In genomic region chr5:118192221-118192620, GRCm38 (mm10) we compare ENCODE assay signal across 14 mouse cellular contexts. TPM values are rescaled to one million over a fixed set of nuclear protein-coding genes. Genes with fewer than 3 reads are reported as not detected.
A peak's percentile ranks its signal among the peaks of the same experiment; 100 is the strongest.
DNase-seq lines count a peak whose midpoint lies in the region; ATAC-seq and TF ChIP-seq lines count a peak whose summit lies in the region.
"Had no signal": no experiment of that assay in that cellular context is flagged by ENCODE, and none has a peak within 500 bp of the region (broad histone marks: within the 10 kb centered on the region; RNA-seq: fewer than 3 reads in every experiment).

No protein-coding gene starts in this region.

- peaks cover 40% of the 10 kb centered on the region for H3K4me1 ChIP-seq in hindbrain, embryonic 10.5 days (replicated peaks)
- peaks cover 7% of the 10 kb centered on the region for H3K4me1 ChIP-seq in hindbrain, embryonic 11.5 days (replicated peaks; ENCODE audit: control insufficient read depth, insufficient read depth, low read length)
- H3K4me1 ChIP-seq in embryonic facial prominence, embryonic 12.5 days: peaks cover 19% of the 10 kb centered on the region
- peaks cover 21% of the 10 kb centered on the region for H3K4me1 ChIP-seq in hindbrain, embryonic 12.5 days
- no peaks in the 10 kb centered on the region for H3K4me1 ChIP-seq in kidney, adult 2 months (ENCODE audit: control insufficient read depth, insufficient read depth, low read length)
- H3K4me1 ChIP-seq: megakaryocyte, embryonic 14.5 days had no signal

- H3K27ac ChIP-seq in hindbrain, embryonic 10.5 days: peak overlapping the region; percentile 72; the same call in 1 of the 2 replicates
- no peak overlapping the region for H3K27ac ChIP-seq in hindbrain, embryonic 11.5 days (ENCODE audit: low read depth, low read length)
- H3K27ac ChIP-seq in embryonic facial prominence, embryonic 12.5 days: no peak overlapping the region
- no peak overlapping the region for H3K27ac ChIP-seq in hindbrain, embryonic 12.5 days
- no peak overlapping the region for H3K27ac ChIP-seq in kidney, adult 2 months (ENCODE audit: insufficient read depth, low read depth, low read length)
- H3K27ac ChIP-seq: kidney, postnatal 0 days; neural tube, embryonic 12.5 days had no signal

- no peak overlapping the region for H3K9ac ChIP-seq in hindbrain, embryonic 11.5 days (ENCODE audit: low read depth, low read length)
- H3K9ac ChIP-seq in embryonic facial prominence, embryonic 12.5 days: no peak overlapping the region
- peak overlapping the region; percentile 32 for H3K9ac ChIP-seq in hindbrain, embryonic 12.5 days
- H3K9ac ChIP-seq: neural tube, embryonic 12.5 days had no signal

- TF ChIP-seq POLR2A in kidney, adult 2 months (IDR thresholded peaks at IDR 0.05; ENCODE audit: low read depth, low read length): no peak

- ATAC-seq in hindbrain, embryonic 11.5 days (ENCODE audit: low FRiP score): no peak
- ATAC-seq in embryonic facial prominence, embryonic 12.5 days (ENCODE audit: insufficient number of reproducible peaks, insufficient read depth, low FRiP score, low TSS enrichment): no peak
- ATAC-seq in hindbrain, embryonic 12.5 days (ENCODE audit: low FRiP score): no peak
- no peak for ATAC-seq in megakaryocyte-erythroid progenitor cell, adult 5-6 weeks (replicated peaks; ENCODE audit: low FRiP score, low TSS enrichment, poor library complexity, severe bottlenecking)
- ATAC-seq: activated CD4-positive, CD25-positive, alpha-beta regulatory T cell, adult 4 months had no signal

- no peak for TF ChIP-seq CTCF in kidney, adult 2 months (conservative IDR thresholded peaks at IDR 0.05; ENCODE audit: insufficient read depth, insufficient read length, low read depth, low read length)

- WGBS in hindbrain, embryonic 10.5 days: 21% methylated on average over 18 of the region's 18 CpGs
- WGBS in hindbrain, embryonic 11.5 days: 30% methylated on average over 17 of the region's 18 CpGs
- 20% methylated on average over 18 of the region's 18 CpGs for WGBS in embryonic facial prominence, embryonic 12.5 days
- WGBS in hindbrain, embryonic 12.5 days: 21% methylated on average over 18 of the region's 18 CpGs
- WGBS in kidney, adult 2 months: 22% methylated on average over 18 of the region's 18 CpGs

- peak overlapping the region; percentile 4; the same call in 1 of the 2 replicates for H3K4me3 ChIP-seq in hindbrain, embryonic 10.5 days
- H3K4me3 ChIP-seq in hindbrain, embryonic 11.5 days (ENCODE audit: low read depth, low read length): no peak overlapping the region
- H3K4me3 ChIP-seq in embryonic facial prominence, embryonic 12.5 days: no peak overlapping the region
- no peak overlapping the region for H3K4me3 ChIP-seq in hindbrain, embryonic 12.5 days
- H3K4me3 ChIP-seq in kidney, adult 2 months (ENCODE audit: insufficient read depth, low read depth, low read length): no peak overlapping the region
- H3K4me3 ChIP-seq: megakaryocyte, embryonic 14.5 days; neural tube, embryonic 12.5 days had no signal

- H3K27me3 ChIP-seq in hindbrain, embryonic 10.5 days (ENCODE audit: insufficient read depth, poor library complexity, severe bottlenecking): peaks cover 35% of the 10 kb centered on the region
- no peaks in the 10 kb centered on the region for H3K27me3 ChIP-seq in hindbrain, embryonic 11.5 days (ENCODE audit: control insufficient read depth, insufficient read depth, low read length)
- H3K27me3 ChIP-seq in embryonic facial prominence, embryonic 12.5 days: peaks cover 8% of the 10 kb centered on the region; the same call in 1 of the 2 replicates
- H3K27me3 ChIP-seq in hindbrain, embryonic 12.5 days: peaks cover 13% of the 10 kb centered on the region; the same call in 1 of the 2 replicates
- H3K27me3 ChIP-seq in kidney, adult 2 months (replicated peaks; ENCODE audit: control insufficient read depth, insufficient read depth, low read length): no peaks in the 10 kb centered on the region
- H3K27me3 ChIP-seq: neural tube, embryonic 12.5 days had no signal

- no peak overlapping the region for H3K4me2 ChIP-seq in hindbrain, embryonic 11.5 days (replicated peaks; ENCODE audit: low read depth, low read length)
- H3K4me2 ChIP-seq in embryonic facial prominence, embryonic 12.5 days (replicated peaks): 0 out of 2 replicates have a peak overlapping the region, but pooled peaks have one; percentile 12
- 0 out of 2 replicates have a peak overlapping the region, but pooled peaks have one; percentile 26 for H3K4me2 ChIP-seq in hindbrain, embryonic 12.5 days (replicated peaks)
- H3K4me2 ChIP-seq: neural tube, embryonic 12.5 days had no signal

- DNase-seq in hindbrain, embryonic 10.5 days (ENCODE audit: low spot score): no peak
- no peak for DNase-seq in hindbrain, embryonic 11.5 days (ENCODE audit: low spot score)
- peak; percentile 39 for DNase-seq in retina, embryonic 14.5 days (ENCODE audit: low spot score)
- no peak for DNase-seq in kidney, adult 2 months

- H3K9me3 ChIP-seq in hindbrain, embryonic 10.5 days: no peaks in the 10 kb centered on the region
- no peaks in the 10 kb centered on the region for H3K9me3 ChIP-seq in hindbrain, embryonic 11.5 days (ENCODE audit: control insufficient read depth, low read length)
- no peaks in the 10 kb centered on the region for H3K9me3 ChIP-seq in embryonic facial prominence, embryonic 12.5 days
- H3K9me3 ChIP-seq in hindbrain, embryonic 12.5 days (replicated peaks): no peaks in the 10 kb centered on the region
- H3K9me3 ChIP-seq: megakaryocyte, embryonic 14.5 days; neural tube, embryonic 12.5 days had no signal

- 0 out of 2 replicates have a peak, but pooled peaks cover 5% of the 10 kb centered on the region for H3K36me3 ChIP-seq in hindbrain, embryonic 10.5 days
- H3K36me3 ChIP-seq in hindbrain, embryonic 11.5 days (ENCODE audit: control insufficient read depth, insufficient read depth, low read length): no peaks in the 10 kb centered on the region
- H3K36me3 ChIP-seq in embryonic facial prominence, embryonic 12.5 days: no peaks in the 10 kb centered on the region
- no peaks in the 10 kb centered on the region for H3K36me3 ChIP-seq in hindbrain, embryonic 12.5 days
- H3K36me3 ChIP-seq in kidney, adult 2 months (ENCODE audit: control insufficient read depth, insufficient read depth, low read length): no peaks in the 10 kb centered on the region
- H3K36me3 ChIP-seq: neural tube, embryonic 12.5 days had no signal

RNA-seq across cellular contexts. Expression of gene Hrk, which starts 27.8 kb away (rescaled TPM):
- 0.25 and 0.37 TPM in 2 replicates for polyA plus RNA-seq in hindbrain, embryonic 10.5 days (2016; fragmentation: Nextera tagmentation; extraction: Ambion mirVana)
- 0.68 and 0.90 TPM in 2 replicates for polyA plus RNA-seq in hindbrain, embryonic 11.5 days (2014; fragmentation: Nextera tagmentation; extraction: Ambion mirVana)
- polyA plus RNA-seq in embryonic facial prominence, embryonic 12.5 days (2016; fragmentation: Nextera tagmentation; extraction: Ambion mirVana): 0.45 and 0.85 TPM in 2 replicates
- 1.8 TPM in 2 replicates for polyA plus RNA-seq in hindbrain, embryonic 12.5 days (2016; fragmentation: Nextera tagmentation; extraction: Ambion mirVana)
- polyA plus RNA-seq in kidney, adult 2 months (2012; rRNA removed): 0.01 and 0.02 TPM in 2 replicates
- total RNA-seq in megakaryocyte-erythroid progenitor cell, adult 5-6 weeks (2014; fragmentation: Nextera tagmentation): not detected in 2 replicates
- not detected in 2 replicates for total RNA-seq in megakaryocyte-erythroid progenitor cell, adult 5-6 weeks (2017)
- total RNA-seq: CH12.LX; common myeloid progenitor, adult 5-6 weeks; gastrocnemius, postnatal 4 days had no signal

RNA-seq across cellular contexts. Expression of gene Fbxw8, which starts 37.0 kb away (rescaled TPM):
- polyA plus RNA-seq in hindbrain, embryonic 10.5 days (2016; fragmentation: Nextera tagmentation; extraction: Ambion mirVana): 35.0 and 36.8 TPM in 2 replicates
- polyA plus RNA-seq in hindbrain, embryonic 11.5 days (2014; fragmentation: Nextera tagmentation; extraction: Ambion mirVana): 20.5 and 21.4 TPM in 2 replicates
- 44.5 and 45.0 TPM in 2 replicates for polyA plus RNA-seq in embryonic facial prominence, embryonic 12.5 days (2016; fragmentation: Nextera tagmentation; extraction: Ambion mirVana)
- 42.0 and 45.0 TPM in 2 replicates for polyA plus RNA-seq in hindbrain, embryonic 12.5 days (2016; fragmentation: Nextera tagmentation; extraction: Ambion mirVana)
- polyA plus RNA-seq in kidney, adult 2 months (2012; rRNA removed): 60.8 and 64.8 TPM in 2 replicates
- total RNA-seq in megakaryocyte-erythroid progenitor cell, adult 5-6 weeks (2014; fragmentation: Nextera tagmentation): 18.1 and 25.3 TPM in 2 replicates
- 12.9 and 23.8 TPM in 2 replicates for total RNA-seq in megakaryocyte-erythroid progenitor cell, adult 5-6 weeks (2017)

RNA-seq across cellular contexts. Expression of gene Rnft2, which starts 52.7 kb away (rescaled TPM):
- 4.9 and 7.4 TPM in 2 replicates for polyA plus RNA-seq in hindbrain, embryonic 10.5 days (2016; fragmentation: Nextera tagmentation; extraction: Ambion mirVana)
- 6.5 and 8.2 TPM in 2 replicates for polyA plus RNA-seq in hindbrain, embryonic 11.5 days (2014; fragmentation: Nextera tagmentation; extraction: Ambion mirVana)
- polyA plus RNA-seq in embryonic facial prominence, embryonic 12.5 days (2016; fragmentation: Nextera tagmentation; extraction: Ambion mirVana): 5.7 and 8.8 TPM in 2 replicates
- polyA plus RNA-seq in hindbrain, embryonic 12.5 days (2016; fragmentation: Nextera tagmentation; extraction: Ambion mirVana): 9.4 and 11.0 TPM in 2 replicates
- 1.8 and 2.9 TPM in 2 replicates for polyA plus RNA-seq in kidney, adult 2 months (2012; rRNA removed)
- total RNA-seq in megakaryocyte-erythroid progenitor cell, adult 5-6 weeks (2014; fragmentation: Nextera tagmentation): not detected in 2 replicates
- total RNA-seq in megakaryocyte-erythroid progenitor cell, adult 5-6 weeks (2017): not detected in 2 replicates

RNA-seq across cellular contexts. Expression of gene 2410131K14Rik, which starts 52.8 kb away (rescaled TPM):
- polyA plus RNA-seq in hindbrain, embryonic 10.5 days (2016; fragmentation: Nextera tagmentation; extraction: Ambion mirVana): 11.3 and 12.3 TPM in 2 replicates
- 11.3 and 11.5 TPM in 2 replicates for polyA plus RNA-seq in hindbrain, embryonic 11.5 days (2014; fragmentation: Nextera tagmentation; extraction: Ambion mirVana)
- 12.1 and 13.0 TPM in 2 replicates for polyA plus RNA-seq in embryonic facial prominence, embryonic 12.5 days (2016; fragmentation: Nextera tagmentation; extraction: Ambion mirVana)
- polyA plus RNA-seq in hindbrain, embryonic 12.5 days (2016; fragmentation: Nextera tagmentation; extraction: Ambion mirVana): 12.9 and 13.4 TPM in 2 replicates
- 10.0 and 11.0 TPM in 2 replicates for polyA plus RNA-seq in kidney, adult 2 months (2012; rRNA removed)
- total RNA-seq in megakaryocyte-erythroid progenitor cell, adult 5-6 weeks (2014; fragmentation: Nextera tagmentation): 0.92 and 1.0 TPM in 2 replicates
- 1.4 and 2.1 TPM in 2 replicates for total RNA-seq in megakaryocyte-erythroid progenitor cell, adult 5-6 weeks (2017)
